Mouse (Mus musculus) heart, adult 2 months (tissue): ENCODE results near the gene Src. TPM values are rescaled to one million over a fixed set of nuclear protein-coding genes. Genes with fewer than 3 reads are reported as not detected.

ENCODE experiments used
- DNase-seq, 2 experiments: peaks; one replicate each; pipeline ENCODE4 v3.0.0; 2021
- H3K27ac ChIP-seq: fragments of 200-600 bp; 2 replicates; pipeline ENCODE4 v1.8.1; 2022
- H3K27me3 ChIP-seq: fragments of 200-500 bp; 2 replicates; pipeline ENCODE4 v1.6.1; 2012; ENCODE audit warnings: mild to moderate bottlenecking, low read length, inconsistent platforms, mixed read lengths; ENCODE audit not compliant: control insufficient read depth, insufficient read depth
- H3K36me3 ChIP-seq: fragments of 200-500 bp; 2 replicates; pipeline ENCODE4 v1.6.1; 2012; ENCODE audit warnings: low read length, inconsistent platforms; ENCODE audit not compliant: control insufficient read depth, insufficient read depth
- H3K4me1 ChIP-seq: fragments of 200-500 bp; 2 replicates; pipeline ENCODE4 v1.6.1; 2011; ENCODE audit warnings: low read length; ENCODE audit not compliant: control insufficient read depth, insufficient read depth
- H3K4me3 ChIP-seq: fragments of 200-600 bp; 2 replicates; pipeline ENCODE4 v1.8.1; 2022
- H3K79me2 ChIP-seq: fragments of 200-500 bp; replicated peaks from 2 replicates; pipeline ENCODE4 v1.6.1; 2012; ENCODE audit warnings: mild to moderate bottlenecking, inconsistent platforms, low read length, moderate library complexity, mixed read lengths; ENCODE audit not compliant: control insufficient read depth, insufficient read depth
- H3K9ac ChIP-seq: fragments of 200-500 bp; 2 replicates; pipeline ENCODE4 v1.6.1; 2012; ENCODE audit warnings: low read depth, mild to moderate bottlenecking, control low read depth, inconsistent platforms, low read length, mixed read lengths
- CTCF ChIP-seq: fragments of 200-600 bp; IDR thresholded peaks from 2 replicates; pipeline ENCODE4 v1.8.1; 2022; ENCODE audit warnings: antibody characterized with exemption, mild to moderate bottlenecking, moderate library complexity
- EP300 ChIP-seq: fragments of 200-500 bp; IDR thresholded peaks from 2 replicates; pipeline ENCODE4 v1.6.1; 2011; ENCODE audit warnings: low read depth, low read length, control low read depth; ENCODE audit not compliant: insufficient read depth
- POLR2A ChIP-seq: fragments of 200-500 bp; IDR thresholded peaks from 2 replicates; pipeline ENCODE4 v1.6.1; 2011; ENCODE audit warnings: mild to moderate bottlenecking, low read depth, low read length, control low read depth; ENCODE audit not compliant: insufficient read depth
- WGBS: fragments of 180-500 bp; shearing (Covaris S2); methylation state at CpG from one replicate; pipeline ENCODE4 v1.1.7; 2018; 5-methylcytosine and 5-hydroxymethylcytosine counted together
- intact Hi-C: fragments of 180-260 bp; cut with DNase I; formaldehyde crosslinking; loops from one replicate; pipeline ENCODE4 v1.15.1; 2025
- polyA plus RNA-seq: library from polyadenylated mRNA; depleted of rRNA; stranded (reverse); fragments of >200 nt; gene quantifications from 2 replicates; pipeline ENCODE4 v1.2.3, GENCODE M21; 2012
- total RNA-seq, 2 experiments: library from RNA; stranded (reverse); gene quantifications; 2 replicates each; pipeline ENCODE4 v1.2.3; 2021

Gene Src
- total and polyA plus RNA-seq, 3 experiments = 4.0 to 5.8 (median 4.1) TPM

- no peak overlapping the region for H3K27ac ChIP-seq
- H3K9ac ChIP-seq = no peak overlapping the region
- no peaks in the 10 kb centered on the region for H3K4me1 ChIP-seq
- DNase-seq = no peak
- no peak overlapping the region for H3K4me3 ChIP-seq
- no peaks in the 10 kb centered on the region for H3K36me3 ChIP-seq
- no peaks in the 10 kb centered on the region for H3K27me3 ChIP-seq
- intact Hi-C loops = no loop called here
- no peak for TF ChIP-seq EP300
- H3K79me2 ChIP-seq = no peaks in the 10 kb centered on the region
- 57% methylated on average over 5 of the region's 5 CpGs for WGBS
These were observed 22.9 kb upstream of the Src start for GRCm38 (mm10) chr2:157395371-157395770.

GRCm38 (mm10) chr2:157395960-157396359 is 22.3 kb upstream of the Src start:
- H3K79me2 ChIP-seq = no peaks in the 10 kb centered on the region
- H3K27me3 ChIP-seq = no peaks in the 10 kb centered on the region
- H3K4me3 ChIP-seq = no peak overlapping the region
- intact Hi-C loops = no loop called here
- WGBS = 50% methylated on average over 13 of the region's 13 CpGs
- no peak for TF ChIP-seq CTCF
- no peak for TF ChIP-seq POLR2A
- no peak for TF ChIP-seq EP300
- no peak overlapping the region for H3K9ac ChIP-seq
- no peaks in the 10 kb centered on the region for H3K4me1 ChIP-seq
- H3K27ac ChIP-seq = no peak overlapping the region
- peak in 1 of 2 experiments; percentile 15 for DNase-seq
- no peaks in the 10 kb centered on the region for H3K36me3 ChIP-seq

DNA sequence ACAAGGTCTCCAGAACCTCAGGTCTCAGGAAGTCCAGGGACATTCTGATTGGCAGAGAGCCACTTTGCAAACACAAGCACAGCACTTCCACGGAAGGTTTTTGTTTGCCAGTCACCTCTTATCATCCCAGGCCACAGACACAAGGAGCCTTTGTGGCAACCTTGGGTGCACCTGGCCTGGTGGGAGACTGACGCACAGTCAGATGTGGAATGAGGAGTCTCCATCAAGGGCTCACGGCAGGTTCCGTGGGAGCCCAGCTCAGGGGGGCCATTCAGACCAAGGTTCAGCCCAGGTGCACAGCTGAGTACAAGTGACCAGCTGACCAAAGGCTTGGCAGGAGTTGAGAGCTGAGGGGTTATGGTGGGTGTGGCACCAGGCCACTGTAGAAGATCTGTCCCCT is 20.9 kb upstream of the Src start:
- Histone ChIP-seq H3K4me1 (no peaks in the 10 kb centered on the region), H3K79me2 (no peaks in the 10 kb centered on the region), H3K36me3 (no peaks in the 10 kb centered on the region), H3K27ac (no peak overlapping the region), H3K27me3 (no peaks in the 10 kb centered on the region), H3K4me3 (no peak overlapping the region), H3K9ac (no peak overlapping the region)
- DNase-seq = no peak
- TF ChIP-seq CTCF = no peak
- no peak for TF ChIP-seq POLR2A
- TF ChIP-seq EP300 = no peak
- intact Hi-C loops = no loop called here
- WGBS = 81% methylated on average over 4 of the region's 4 CpGs

DNA sequence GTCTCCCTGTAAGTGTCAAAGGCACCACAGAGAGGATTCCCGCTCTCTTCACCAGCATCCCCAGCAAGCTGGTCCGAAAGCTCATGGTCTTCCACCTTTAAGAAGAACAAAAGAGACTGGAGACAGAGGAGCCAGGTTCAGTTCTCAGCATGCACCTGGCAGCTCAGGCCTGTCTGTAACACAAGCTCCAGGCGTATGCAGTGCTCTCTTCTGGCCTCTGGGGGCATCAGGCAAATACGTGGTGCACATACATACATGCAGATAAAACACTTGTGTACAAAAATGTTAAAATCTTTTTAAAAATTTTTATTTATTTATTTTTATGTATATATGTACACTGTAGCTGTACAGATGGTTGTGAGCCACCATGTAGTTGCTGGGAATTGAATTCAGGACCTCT is 19.7 kb upstream of the Src start:
- no peaks in the 10 kb centered on the region for H3K36me3 ChIP-seq
- no peaks in the 10 kb centered on the region for H3K27me3 ChIP-seq
- no peak for DNase-seq
- H3K27ac ChIP-seq = no peak overlapping the region
- H3K4me3 ChIP-seq = no peak overlapping the region
- no peaks in the 10 kb centered on the region for H3K79me2 ChIP-seq
- H3K9ac ChIP-seq = no peak overlapping the region
- no peaks in the 10 kb centered on the region for H3K4me1 ChIP-seq
- TF ChIP-seq EP300 = no peak
- peak; percentile 18; the same call in 1 of the 2 replicates for TF ChIP-seq CTCF
- no peak for TF ChIP-seq POLR2A
- intact Hi-C loops = no loop called here
- WGBS = 98% methylated on average over 4 of the region's 4 CpGs

DNA sequence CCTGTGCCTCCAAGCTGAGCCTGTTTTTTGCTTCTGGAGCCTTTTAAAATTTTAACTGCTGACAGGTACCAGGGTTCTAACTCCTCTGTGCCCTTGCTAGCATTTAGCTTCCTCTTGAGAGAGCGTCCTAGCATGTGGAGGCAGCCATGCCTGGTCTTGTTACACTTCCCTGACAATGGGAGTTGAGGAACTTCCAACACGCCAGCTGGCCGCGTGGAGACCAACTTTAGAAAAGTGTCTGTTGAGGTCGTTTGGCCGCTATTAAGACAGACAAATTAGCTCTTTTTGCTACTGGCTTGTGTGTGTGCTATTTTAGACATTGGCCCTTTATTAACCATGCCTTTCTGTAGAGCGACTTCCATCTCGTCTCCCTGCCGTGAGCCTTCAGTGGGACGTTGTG is 18.4 kb upstream of the Src start:
- no peak for DNase-seq

DNA sequence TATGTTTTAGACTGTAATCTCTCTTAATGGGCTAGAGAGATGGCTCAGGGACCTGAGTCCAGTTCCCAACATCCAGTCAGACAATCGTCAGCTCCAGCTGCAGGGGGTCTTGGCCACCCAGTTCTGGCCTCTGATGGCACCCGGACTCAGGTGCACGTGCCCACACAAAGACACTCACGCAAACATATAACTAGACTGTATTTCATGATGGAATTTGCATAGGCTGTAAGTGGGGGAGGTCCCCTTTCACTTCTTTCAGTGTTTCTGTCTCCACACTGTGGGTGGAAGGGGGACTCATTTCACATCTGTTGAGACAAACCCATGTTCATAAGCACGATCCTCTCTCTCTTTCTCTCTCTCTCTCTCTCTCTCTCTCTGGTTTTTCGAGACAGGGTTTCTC is 17.8 kb upstream of the Src start:
- no peaks in the 10 kb centered on the region for H3K4me1 ChIP-seq
- intact Hi-C loops = no loop called here
- H3K9ac ChIP-seq = no peak overlapping the region
- TF ChIP-seq EP300 = no peak
- TF ChIP-seq CTCF = no peak
- no peak for TF ChIP-seq POLR2A
- H3K27ac ChIP-seq = no peak overlapping the region
- no peaks in the 10 kb centered on the region for H3K36me3 ChIP-seq
- no peak overlapping the region for H3K4me3 ChIP-seq
- no peaks in the 10 kb centered on the region for H3K27me3 ChIP-seq
- H3K79me2 ChIP-seq = no peaks in the 10 kb centered on the region
- no peak for DNase-seq
- 89% methylated on average over 6 of the region's 6 CpGs for WGBS

More for the DNA sequence above, 18.4 kb upstream of the Src start:
- TF ChIP-seq EP300 (no peak), CTCF (no peak), POLR2A (no peak)
- Histone ChIP-seq H3K36me3 (no peaks in the 10 kb centered on the region), H3K27me3 (no peaks in the 10 kb centered on the region), H3K4me3 (no peak overlapping the region), H3K27ac (no peak overlapping the region), H3K4me1 (no peaks in the 10 kb centered on the region), H3K79me2 (no peaks in the 10 kb centered on the region), H3K9ac (no peak overlapping the region)
- intact Hi-C loops = no loop called here
- WGBS = 78% methylated on average over 10 of the region's 10 CpGs
